Mouse (Mus musculus): Measurements from ENCODE around the gene Stx2. TPM values are rescaled to one million over a fixed set of nuclear protein-coding genes. Genes with fewer than 3 reads are reported as not detected.

The Stx2 gene
- polyA plus RNA-seq, 1 experiment from 2014 or later = 16.8 TPM

DNA sequence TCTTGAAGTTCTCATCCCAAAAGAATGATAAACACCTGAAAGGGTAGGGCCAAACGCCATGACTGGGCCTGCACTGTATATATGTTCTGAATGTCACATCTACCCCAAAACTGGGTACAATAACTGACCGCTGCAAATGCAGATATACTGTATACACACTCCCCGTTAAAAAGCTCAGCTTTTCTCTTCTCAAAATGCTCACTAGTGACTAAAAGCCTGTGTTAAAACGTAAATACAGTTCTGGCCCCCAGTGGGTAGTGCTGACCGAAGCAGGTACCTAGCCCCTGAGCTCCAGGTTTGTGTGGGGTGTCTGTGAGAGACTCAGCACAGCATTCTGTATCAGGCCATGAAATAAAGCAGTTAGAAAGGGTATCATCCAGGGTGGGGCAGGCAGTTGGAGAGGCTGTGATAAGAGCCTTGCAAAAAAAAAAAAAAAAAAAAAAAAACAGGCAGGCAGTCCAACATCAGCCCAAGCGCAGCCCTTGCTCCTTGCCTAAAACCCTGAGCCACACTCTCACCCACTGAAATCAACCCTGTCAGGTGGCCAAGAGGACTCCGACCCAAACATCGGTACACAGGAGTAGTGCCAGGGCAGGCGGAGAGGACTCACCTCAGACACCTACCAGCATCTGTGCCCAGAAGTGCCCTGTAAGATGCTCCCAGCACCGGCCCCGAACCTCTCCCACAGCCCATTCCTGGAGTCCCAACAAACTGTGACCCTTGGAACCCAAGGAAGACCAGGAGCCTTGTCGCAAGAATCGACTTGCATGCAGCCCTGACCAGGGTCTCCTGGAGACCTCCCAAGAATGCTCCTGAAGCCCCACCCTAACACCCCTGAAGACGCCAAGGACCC, 1.0 kb downstream of the Stx2 start:
- Histone ChIP-seq H3K27me3 (no peaks in the 10 kb centered on the region), H3K9me3 (no peaks in the 10 kb centered on the region), H3K4me1 (replicated peaks) (peaks cover 30% of the 10 kb centered on the region), H3K36me3 (no peaks in the 10 kb centered on the region), H3K4me3 (peak overlapping the region; percentile 55), H3K27ac (replicated peaks) (peak overlapping the region; percentile 53; the same call in 1 of the 2 replicates), H3K9ac (peak overlapping the region; percentile 68), H3K4me2 (peak overlapping the region; percentile 69)
- WGBS = 52% methylated on average over 14 of the region's 14 CpGs
- ATAC-seq (ENCODE audit: low FRiP score, low read depth) = 0 out of 2 replicates have a peak, but pooled peaks have one; percentile 7

DNA sequence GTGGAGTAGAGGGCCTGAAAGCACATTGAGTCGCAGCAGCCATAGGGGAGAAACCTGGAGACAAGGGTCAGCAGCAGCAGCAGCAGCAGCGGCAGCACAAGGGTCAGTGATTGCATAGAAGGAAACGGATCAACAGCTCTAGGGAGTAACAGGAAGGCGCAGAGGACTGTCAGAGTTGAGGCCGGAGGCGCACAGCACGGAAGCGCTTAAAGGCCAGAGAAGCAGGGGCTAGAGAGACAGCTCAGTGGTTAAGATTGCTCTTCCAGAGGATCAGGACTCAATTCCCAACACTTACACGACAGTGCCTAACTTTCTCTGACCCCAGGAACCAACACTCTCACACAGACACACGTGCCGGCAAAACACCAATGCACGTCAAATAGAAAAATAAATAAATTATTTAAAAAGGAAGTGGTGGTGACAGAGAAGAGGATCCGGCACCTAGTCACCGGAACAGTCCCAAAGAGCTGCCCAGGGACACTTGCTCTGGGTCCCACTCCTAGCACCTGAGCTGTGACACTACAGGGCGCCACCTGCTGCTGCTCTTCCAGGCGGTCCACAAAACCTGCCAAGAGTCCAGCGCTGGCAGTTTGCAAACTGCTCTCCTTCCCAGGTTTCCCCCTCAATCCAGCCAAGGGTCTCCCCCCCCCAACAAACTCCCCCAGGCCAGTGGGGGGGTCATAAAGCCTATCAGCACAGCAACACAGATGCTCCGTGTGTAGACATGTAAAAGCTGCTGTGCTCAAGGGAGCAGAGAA, 2.2 kb downstream of the Stx2 start:
- WGBS = 80% methylated on average over 18 of the region's 18 CpGs
- Histone ChIP-seq H3K4me2 (peak overlapping the region; percentile 69), H3K4me3 (no peak overlapping the region), H3K27me3 (no peaks in the 10 kb centered on the region), H3K9ac (no peak overlapping the region), H3K4me1 (replicated peaks) (peaks cover 30% of the 10 kb centered on the region), H3K9me3 (no peaks in the 10 kb centered on the region), H3K36me3 (no peaks in the 10 kb centered on the region), H3K27ac (replicated peaks) (no peak overlapping the region)
- ATAC-seq (ENCODE audit: low FRiP score, low read depth) = no peak

DNA sequence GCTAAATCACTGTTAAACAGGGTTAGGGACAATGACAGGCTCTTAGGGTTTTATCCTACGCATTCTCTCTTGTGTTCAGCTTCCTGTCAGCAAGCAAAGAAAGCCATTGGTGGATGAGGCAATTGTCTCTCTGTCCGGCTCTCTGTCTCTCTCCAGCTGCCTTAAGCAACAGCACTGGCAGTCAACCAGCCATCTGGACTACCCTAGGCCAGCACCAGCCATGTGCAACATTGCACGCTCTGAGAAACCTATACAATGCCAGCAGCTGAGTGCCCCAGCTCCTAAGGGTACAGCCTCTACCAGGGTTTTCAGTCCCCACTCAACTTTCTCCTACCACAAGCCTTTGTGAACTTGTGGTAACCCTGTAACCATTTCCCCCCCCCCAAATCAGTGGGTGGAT, 3.0 kb downstream of the Stx2 start:
- WGBS = 57% methylated on average over 3 of the region's 3 CpGs
- no peak overlapping the region for H3K4me3 ChIP-seq
- no peaks in the 10 kb centered on the region for H3K36me3 ChIP-seq
- H3K27me3 ChIP-seq = no peaks in the 10 kb centered on the region
- ATAC-seq (ENCODE audit: low FRiP score, low read depth) = no peak
- peaks cover 34% of the 10 kb centered on the region for H3K4me1 ChIP-seq (replicated peaks)
- no peak overlapping the region for H3K27ac ChIP-seq (replicated peaks)
- no peak overlapping the region for H3K4me2 ChIP-seq
- no peak overlapping the region for H3K9ac ChIP-seq
- no peaks in the 10 kb centered on the region for H3K9me3 ChIP-seq

DNA sequence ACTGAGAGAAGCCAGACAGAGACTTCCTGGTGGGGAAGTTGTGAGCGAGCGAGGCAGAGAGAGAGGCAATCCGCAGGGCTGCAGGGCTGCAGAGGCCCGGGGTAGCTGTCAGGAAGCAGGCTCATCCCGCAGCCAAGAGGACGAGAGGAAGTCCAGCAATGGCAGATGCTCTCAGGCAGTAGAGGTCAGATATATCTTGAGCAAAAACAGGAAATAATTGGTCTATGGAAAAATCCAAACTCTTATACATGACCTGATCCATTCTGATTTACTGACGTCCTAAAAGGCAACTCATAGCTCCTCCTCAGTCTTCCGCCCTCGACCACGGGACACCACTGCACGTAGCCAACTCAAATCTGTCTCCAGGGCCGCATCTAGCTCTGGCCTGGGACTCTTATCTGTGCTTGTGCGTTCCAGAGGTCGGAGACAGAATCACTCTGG, 5.8 kb downstream of the Stx2 start:
- ATAC-seq (ENCODE audit: low FRiP score, low read depth) = no peak
- H3K36me3 ChIP-seq = no peaks in the 10 kb centered on the region
- no peaks in the 10 kb centered on the region for H3K27me3 ChIP-seq
- H3K9me3 ChIP-seq = no peaks in the 10 kb centered on the region
- peaks cover 26% of the 10 kb centered on the region for H3K4me1 ChIP-seq (replicated peaks)
- 59% methylated on average over 14 of the region's 14 CpGs for WGBS
- H3K4me3 ChIP-seq = no peak overlapping the region
- no peak overlapping the region for H3K27ac ChIP-seq (replicated peaks)
- no peak overlapping the region for H3K4me2 ChIP-seq
- no peak overlapping the region for H3K9ac ChIP-seq

DNA sequence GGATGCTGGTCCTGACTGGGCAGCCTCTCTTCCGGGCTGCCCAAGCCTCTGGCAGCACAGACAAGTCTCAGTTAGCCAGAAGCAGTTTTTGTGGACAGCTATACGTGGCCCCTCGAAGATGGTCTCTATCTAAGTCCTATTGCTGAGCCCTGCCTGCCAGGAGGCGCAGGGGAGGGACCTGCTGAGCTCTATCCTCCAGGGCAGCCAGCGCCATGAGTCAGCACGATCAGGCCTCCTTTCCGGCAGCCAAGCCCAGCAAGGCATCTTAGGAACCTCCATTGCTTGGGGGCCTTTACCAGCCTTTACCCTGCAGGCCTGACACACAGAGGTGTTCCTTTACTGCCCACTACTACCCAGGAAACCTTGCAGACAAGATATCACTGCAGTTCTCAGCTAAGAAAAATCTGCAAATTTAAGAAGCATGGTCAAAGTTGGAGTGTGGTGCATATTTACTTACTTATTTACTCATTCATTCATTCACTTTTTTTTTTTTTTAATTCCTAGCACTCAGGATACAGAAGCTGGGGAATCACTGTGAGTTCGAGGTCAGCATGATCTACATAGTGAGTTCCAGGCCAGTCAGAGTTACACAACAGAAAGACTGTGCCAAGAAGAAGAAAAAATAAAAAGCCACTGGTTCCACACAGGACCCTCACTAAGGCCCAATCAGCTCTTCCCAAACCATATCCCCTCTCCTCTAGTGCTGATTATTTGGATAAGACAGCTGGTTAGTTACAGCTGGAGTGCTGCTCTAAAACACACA, 7.5 kb downstream of the Stx2 start:
- no peak for ATAC-seq (ENCODE audit: low FRiP score, low read depth)
- Histone ChIP-seq H3K4me1 (replicated peaks) (peaks cover 10% of the 10 kb centered on the region), H3K9ac (no peak overlapping the region), H3K9me3 (no peaks in the 10 kb centered on the region), H3K4me2 (no peak overlapping the region), H3K36me3 (no peaks in the 10 kb centered on the region), H3K27ac (replicated peaks) (no peak overlapping the region), H3K27me3 (no peaks in the 10 kb centered on the region), H3K4me3 (no peak overlapping the region)
- 51% methylated on average over 8 of the region's 8 CpGs for WGBS

DNA sequence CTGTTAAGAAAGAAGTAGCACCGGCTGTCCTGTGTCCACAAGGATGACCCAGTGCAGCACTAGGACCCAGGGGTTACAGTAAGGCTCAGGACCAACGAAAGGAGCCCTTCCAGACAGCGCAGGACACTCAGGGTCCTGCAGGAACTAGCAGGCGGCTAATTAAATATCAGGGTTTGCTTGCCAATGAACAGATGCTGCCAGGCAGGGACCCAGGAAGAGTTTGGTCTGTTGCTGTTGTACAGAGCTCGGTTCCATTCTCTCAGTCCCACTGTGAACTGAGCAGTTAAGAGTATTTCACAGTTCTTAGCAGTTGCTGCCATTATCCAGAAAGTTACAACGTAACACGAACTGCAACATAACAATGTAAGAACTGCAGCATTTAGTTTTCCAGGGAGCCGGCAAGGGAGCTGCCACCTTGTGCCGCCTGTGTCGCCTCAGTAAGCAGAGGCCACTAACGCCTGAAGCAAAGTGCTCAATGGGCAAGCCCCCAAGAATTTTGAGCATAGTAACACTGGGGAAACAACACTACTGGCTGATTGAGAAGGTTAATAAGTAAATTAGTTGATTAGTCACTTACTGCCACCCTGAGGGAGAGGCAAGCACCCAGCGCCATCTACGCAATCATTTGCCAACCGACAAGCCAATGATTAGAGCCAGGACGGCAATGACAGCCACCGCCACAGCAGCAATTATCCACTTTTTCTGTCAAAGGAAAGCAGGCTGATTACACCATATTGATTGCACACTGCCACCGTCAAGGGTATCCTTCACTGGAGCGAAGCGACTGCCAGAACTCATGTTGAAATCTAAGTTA, 21.0 kb downstream of the Stx2 start:
- ATAC-seq (ENCODE audit: low FRiP score, low read depth) = no peak
- 62% methylated on average over 19 of the region's 19 CpGs for WGBS
- H3K36me3 ChIP-seq = peaks cover 24% of the 10 kb centered on the region

DNA sequence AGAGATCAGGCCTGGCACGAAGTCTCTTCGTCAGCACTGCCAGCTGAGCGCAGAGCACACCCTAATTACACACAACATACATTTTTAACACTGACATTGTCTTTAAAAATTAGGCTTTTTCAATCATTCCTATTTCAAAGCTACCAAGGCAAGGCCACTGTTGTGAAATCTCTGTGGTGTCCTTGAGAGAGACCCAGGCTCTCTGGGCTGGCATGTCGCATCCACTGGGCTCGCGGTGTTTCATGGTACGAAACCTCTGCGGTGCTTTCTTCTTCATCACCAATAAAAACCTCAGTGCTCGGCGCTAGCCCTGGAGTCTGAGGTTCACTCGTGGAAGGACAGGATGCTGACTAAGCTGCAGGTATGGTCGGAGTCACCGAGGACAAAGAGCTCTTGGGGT, 22.4 kb downstream of the Stx2 start:
- H3K4me2 ChIP-seq = no peak overlapping the region
- no peak for ATAC-seq (ENCODE audit: low FRiP score, low read depth)
- H3K4me3 ChIP-seq = no peak overlapping the region
- no peak overlapping the region for H3K9ac ChIP-seq
- peaks cover 15% of the 10 kb centered on the region; the same call in 1 of the 2 replicates for H3K4me1 ChIP-seq (replicated peaks)
- H3K27me3 ChIP-seq = no peaks in the 10 kb centered on the region
- WGBS = 80% methylated on average over 13 of the region's 13 CpGs
- H3K36me3 ChIP-seq = peaks cover 12% of the 10 kb centered on the region
- H3K9me3 ChIP-seq = no peaks in the 10 kb centered on the region
- no peak overlapping the region for H3K27ac ChIP-seq (replicated peaks)

More for the DNA sequence above, 21.0 kb downstream of the Stx2 start:
- no peaks in the 10 kb centered on the region for H3K27me3 ChIP-seq
- H3K9me3 ChIP-seq = no peaks in the 10 kb centered on the region
- H3K4me1 ChIP-seq (replicated peaks) = peaks cover 10% of the 10 kb centered on the region; the same call in 1 of the 2 replicates
- H3K4me3 ChIP-seq = no peak overlapping the region
- no peak overlapping the region for H3K9ac ChIP-seq
- no peak overlapping the region for H3K4me2 ChIP-seq
- H3K27ac ChIP-seq (replicated peaks) = no peak overlapping the region

DNA sequence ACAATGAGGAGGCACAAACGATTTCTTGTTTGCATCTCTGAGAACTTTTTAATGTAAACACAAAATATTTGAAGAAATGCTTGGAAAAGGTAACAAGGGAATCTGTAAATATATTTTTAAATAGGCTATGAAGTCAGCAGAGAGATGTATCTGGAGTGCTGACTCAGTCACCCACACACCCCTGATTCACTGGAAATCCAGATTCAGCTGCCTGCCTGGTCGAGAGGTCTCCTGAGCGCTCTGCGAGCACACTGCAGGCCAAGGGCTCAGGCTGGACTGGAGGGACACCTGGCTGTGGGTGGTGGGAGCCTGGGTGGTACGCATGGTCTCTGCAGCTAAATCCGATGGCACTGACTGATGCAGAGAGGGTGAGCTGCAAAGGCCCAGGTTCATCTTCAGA, 23.8 kb downstream of the Stx2 start:
- Histone ChIP-seq H3K9ac (no peak overlapping the region), H3K27ac (replicated peaks) (no peak overlapping the region), H3K4me2 (no peak overlapping the region), H3K4me3 (no peak overlapping the region), H3K27me3 (no peaks in the 10 kb centered on the region), H3K36me3 (peaks cover 3% of the 10 kb centered on the region), H3K4me1 (replicated peaks) (peaks cover 15% of the 10 kb centered on the region; the same call in 1 of the 2 replicates), H3K9me3 (no peaks in the 10 kb centered on the region)
- ATAC-seq (ENCODE audit: low FRiP score, low read depth) = no peak
- 94% methylated on average over 6 of the region's 6 CpGs for WGBS

DNA sequence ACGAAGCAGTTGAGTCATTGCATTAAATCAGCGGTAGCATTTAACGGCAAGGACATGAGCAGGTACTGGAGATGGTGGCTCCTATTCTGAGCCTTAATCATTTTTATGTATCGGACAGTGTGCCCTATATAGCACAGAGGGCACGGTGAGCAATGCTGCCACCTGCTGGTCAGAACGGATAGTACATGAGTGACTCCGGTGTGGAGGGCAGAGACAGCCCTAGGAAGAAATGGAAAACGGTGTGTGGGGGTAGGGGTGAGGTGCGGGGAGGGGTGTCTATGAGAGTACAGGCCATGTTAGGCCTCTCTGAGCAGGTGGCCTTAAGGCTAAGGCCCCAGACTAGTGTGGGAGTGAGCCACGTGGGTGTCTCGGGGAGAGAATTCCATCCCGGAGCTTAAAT, 26.8 kb downstream of the Stx2 start:
- 25% methylated on average over 12 of the region's 12 CpGs for WGBS
- H3K36me3 ChIP-seq = no peaks in the 10 kb centered on the region
- H3K27me3 ChIP-seq = no peaks in the 10 kb centered on the region
- no peak overlapping the region for H3K27ac ChIP-seq (replicated peaks)
- no peak overlapping the region for H3K4me2 ChIP-seq
- no peaks in the 10 kb centered on the region for H3K9me3 ChIP-seq
- H3K4me1 ChIP-seq (replicated peaks) = 0 out of 2 replicates have a peak, but pooled peaks cover 5% of the 10 kb centered on the region
- no peak overlapping the region for H3K4me3 ChIP-seq
- peak; percentile 73 for ATAC-seq (ENCODE audit: low FRiP score, low read depth)
- H3K9ac ChIP-seq = no peak overlapping the region

DNA sequence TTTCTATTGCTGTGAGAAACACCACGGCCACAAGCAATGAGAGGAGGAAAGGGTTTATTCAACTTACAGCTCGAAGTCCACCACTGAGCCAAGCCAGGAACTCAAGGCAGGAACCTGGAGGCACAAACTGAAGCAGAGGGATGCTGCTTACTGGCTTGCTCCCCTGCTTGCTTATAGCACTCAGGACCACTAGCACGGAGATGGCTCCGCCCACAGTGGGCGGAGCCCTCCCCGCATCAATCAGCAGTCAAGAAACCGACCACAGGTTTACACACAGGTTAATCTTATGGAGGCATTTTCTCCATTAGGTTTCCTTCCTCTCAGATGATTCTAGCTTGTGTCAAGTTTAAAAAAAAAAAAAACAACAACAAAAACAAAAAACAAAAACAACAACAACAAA, 27.5 kb downstream of the Stx2 start:
- 80% methylated on average over 7 of the region's 7 CpGs for WGBS
- Histone ChIP-seq H3K27ac (replicated peaks) (no peak overlapping the region), H3K4me2 (no peak overlapping the region), H3K9ac (no peak overlapping the region), H3K4me3 (no peak overlapping the region), H3K27me3 (no peaks in the 10 kb centered on the region), H3K4me1 (replicated peaks) (0 out of 2 replicates have a peak, but pooled peaks cover 4% of the 10 kb centered on the region), H3K36me3 (no peaks in the 10 kb centered on the region), H3K9me3 (no peaks in the 10 kb centered on the region)
- ATAC-seq (ENCODE audit: low FRiP score, low read depth) = no peak

DNA sequence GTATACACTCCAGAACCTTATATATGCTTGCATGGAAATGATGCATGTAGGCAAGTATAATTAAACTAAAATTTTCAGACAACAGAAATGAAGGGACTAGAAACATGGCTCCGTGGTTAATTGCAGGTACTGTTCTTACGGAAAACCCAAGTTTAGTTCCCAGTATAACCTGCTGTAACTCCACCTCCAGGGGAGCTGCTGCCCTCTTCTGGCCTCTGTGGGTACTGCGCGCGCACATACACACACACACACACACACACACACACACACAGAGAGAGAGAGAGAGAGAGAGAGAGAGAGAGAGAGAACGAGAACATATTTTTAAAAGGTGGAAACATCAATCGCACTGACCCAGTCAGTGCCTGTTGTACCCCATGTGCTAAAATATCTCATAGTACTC, 29.4 kb downstream of the Stx2 start:
- Histone ChIP-seq H3K9ac (no peak overlapping the region), H3K36me3 (no peaks in the 10 kb centered on the region), H3K27me3 (no peaks in the 10 kb centered on the region), H3K27ac (replicated peaks) (no peak overlapping the region), H3K4me2 (no peak overlapping the region), H3K4me3 (no peak overlapping the region), H3K4me1 (replicated peaks) (0 out of 2 replicates have a peak, but pooled peaks cover 4% of the 10 kb centered on the region), H3K9me3 (no peaks in the 10 kb centered on the region)
- 100% methylated on average over 7 of the region's 7 CpGs for WGBS
- ATAC-seq (ENCODE audit: low FRiP score, low read depth) = no peak
